Mouse (Mus musculus) limb, embryonic 15.5 days (tissue): ENCODE data around the gene Rtkn2. TPM values are rescaled to one million over a fixed set of nuclear protein-coding genes. Genes with fewer than 3 reads are reported as not detected.

Experiments
- ATAC-seq: fragments of 200-750 bp; cut with Nextera tagmentation; 2 replicates; pipeline ENCODE4 v1.8.0; 2017; ENCODE audit warnings: low read depth, moderate TSS enrichment; ENCODE audit not compliant: insufficient number of reproducible peaks, low FRiP score, low TSS enrichment
- H3K27ac ChIP-seq: fragments of 300-500 bp; sonication (generic); 2 replicates; pipeline ENCODE4 v1.5.1; 2015; ENCODE audit warnings: moderate library complexity, mild to moderate bottlenecking, inconsistent platforms
- H3K27me3 ChIP-seq: fragments of 300-500 bp; sonication (generic); 2 replicates; pipeline ENCODE4 v1.6.1; 2015; ENCODE audit warnings: inconsistent platforms
- H3K36me3 ChIP-seq: fragments of 300-500 bp; sonication (generic); 2 replicates; pipeline ENCODE4 v1.6.1; 2015; ENCODE audit warnings: inconsistent platforms
- H3K4me1 ChIP-seq: fragments of 300-500 bp; sonication (generic); 2 replicates; pipeline ENCODE4 v1.6.1; 2015; ENCODE audit warnings: inconsistent platforms
- H3K4me2 ChIP-seq: fragments of 300-500 bp; sonication (generic); 2 replicates; pipeline ENCODE4 v1.6.1; 2015; ENCODE audit warnings: mild to moderate bottlenecking, inconsistent platforms
- H3K4me3 ChIP-seq: fragments of 300-500 bp; sonication (generic); 2 replicates; pipeline ENCODE4 v1.5.1; 2015; ENCODE audit warnings: mild to moderate bottlenecking, inconsistent platforms
- H3K9ac ChIP-seq: fragments of 300-500 bp; sonication (generic); 2 replicates; pipeline ENCODE4 v1.6.1; 2015; ENCODE audit warnings: inconsistent platforms
- H3K9me3 ChIP-seq: fragments of 300-500 bp; sonication (generic); 2 replicates; pipeline ENCODE4 v1.6.1; 2016; ENCODE audit warnings: inconsistent platforms
- WGBS: fragments of 180-500 bp; shearing (Covaris S2); methylation state at CpG from one replicate; pipeline ENCODE4 v1.1.7; 2015; 5-methylcytosine and 5-hydroxymethylcytosine counted together
- polyA plus RNA-seq: library from polyadenylated mRNA; unstranded; fragments of >200 nt; fragmentation: Nextera tagmentation; extraction: Ambion mirVana; gene quantifications from 2 replicates; pipeline ENCODE4 v1.2.1, GENCODE M21; 2015

Gene Rtkn2
- polyA plus RNA-seq, 1 experiment from 2014 or later, result 6.0 TPM

DNA sequence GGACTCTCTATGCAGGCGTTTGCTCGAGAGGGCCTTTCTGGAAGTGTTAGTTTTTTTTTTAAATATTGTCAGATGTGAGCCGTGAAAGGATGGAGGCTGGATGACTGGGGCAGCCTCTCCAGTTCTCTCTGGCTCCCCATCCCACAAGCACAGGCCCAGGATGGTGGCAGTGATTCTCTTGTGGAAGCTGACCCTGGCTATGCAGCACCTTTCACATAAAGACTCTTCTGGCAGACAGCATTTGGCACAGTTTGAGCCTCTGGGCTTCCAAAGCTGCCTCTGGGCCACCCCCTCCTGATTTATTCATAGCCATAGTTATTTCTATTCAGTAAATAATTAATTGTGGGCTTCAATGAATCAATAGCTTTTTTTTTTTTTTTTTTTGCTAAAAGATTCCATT lies 46.3 kb downstream of the Rtkn2 start:
- ATAC-seq, result no peak
- no peak overlapping the region for H3K4me2 ChIP-seq
- 67% methylated on average over 3 of the region's 3 CpGs for WGBS

DNA sequence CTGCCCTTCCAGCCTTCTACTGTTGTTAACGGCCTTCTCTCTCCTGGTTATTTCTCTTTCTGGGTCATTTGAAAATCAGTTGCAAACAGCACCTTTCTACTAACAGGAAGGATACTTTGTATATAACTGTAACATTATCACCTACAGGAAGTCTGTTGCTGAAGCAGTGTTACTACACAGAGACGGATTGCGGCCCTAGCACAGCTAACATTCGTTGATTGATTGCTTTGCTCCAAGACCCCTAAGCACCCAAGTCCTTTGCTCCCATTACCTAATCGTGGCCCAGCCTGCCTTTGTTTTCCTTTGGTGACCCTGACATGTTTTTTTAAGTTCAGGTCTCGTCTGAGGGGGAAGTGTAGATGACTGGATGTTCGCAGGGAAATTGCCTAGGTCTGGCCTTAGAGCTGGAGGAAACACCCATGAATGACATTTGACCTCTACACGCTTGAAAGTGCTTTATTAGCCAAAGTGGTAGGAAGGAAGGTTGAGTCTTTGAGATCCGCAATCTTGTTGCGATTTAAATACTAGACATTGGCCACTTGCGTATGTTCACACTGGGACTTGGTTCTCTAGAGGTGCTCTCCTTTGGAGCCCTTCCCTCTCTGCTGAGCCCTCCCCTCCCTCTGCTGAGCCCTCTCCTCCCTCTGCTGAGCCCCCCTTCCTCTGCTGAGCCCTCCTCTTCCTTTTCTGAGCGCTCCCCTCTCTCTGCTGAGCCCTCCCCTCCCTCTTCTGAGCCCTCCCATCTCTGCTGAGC lies 49.1 kb downstream of the Rtkn2 start:
- H3K27ac ChIP-seq, result no peak overlapping the region
- WGBS, result 71% methylated on average over 12 of the region's 12 CpGs
- H3K9me3 ChIP-seq, result no peaks in the 10 kb centered on the region

More for the DNA sequence above, 46.3 kb downstream of the Rtkn2 start:
- Histone ChIP-seq H3K27ac (no peak overlapping the region), H3K9me3 (no peaks in the 10 kb centered on the region), H3K4me1 (0 out of 2 replicates have a peak, but pooled peaks cover 4% of the 10 kb centered on the region), H3K27me3 (no peaks in the 10 kb centered on the region), H3K4me3 (no peak overlapping the region), H3K36me3 (no peaks in the 10 kb centered on the region), H3K9ac (no peak overlapping the region)

DNA sequence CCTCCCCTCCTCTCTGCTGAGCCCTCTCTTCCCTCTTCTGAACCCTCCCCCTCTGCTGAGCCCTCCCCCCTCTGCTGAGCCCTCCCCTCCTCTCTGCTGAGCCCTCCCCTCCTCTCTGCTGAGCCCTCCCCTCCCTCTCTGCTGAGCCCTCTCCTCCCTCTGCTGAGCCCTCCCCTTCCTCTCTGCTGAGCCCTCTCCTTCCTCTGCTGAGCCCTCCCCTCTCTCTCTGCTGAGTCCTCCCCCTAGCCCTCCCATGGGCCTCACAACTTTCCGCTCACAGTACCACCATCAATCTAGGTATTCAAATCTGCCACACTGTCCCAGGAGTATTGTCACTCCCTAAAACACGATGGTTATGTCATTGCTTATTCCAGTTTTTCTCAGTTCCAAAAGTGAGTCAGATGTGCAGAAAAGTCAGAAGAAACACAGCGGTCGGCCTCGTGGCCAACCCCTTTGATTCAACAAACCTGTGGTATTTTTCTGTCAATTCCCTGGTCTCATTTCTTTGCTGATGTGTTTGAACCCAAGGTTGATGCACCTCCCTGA lies 49.8 kb downstream of the Rtkn2 start:
- Histone ChIP-seq H3K27ac (no peak overlapping the region), H3K9ac (no peak overlapping the region), H3K36me3 (no peaks in the 10 kb centered on the region), H3K4me2 (no peak overlapping the region), H3K4me1 (0 out of 2 replicates have a peak, but pooled peaks cover under 1% of the 10 kb centered on the region), H3K27me3 (no peaks in the 10 kb centered on the region), H3K9me3 (no peaks in the 10 kb centered on the region), H3K4me3 (no peak overlapping the region)
- no peak for ATAC-seq
- 77% methylated on average over 5 of the region's 5 CpGs for WGBS

More for the DNA sequence above, 49.1 kb downstream of the Rtkn2 start:
- H3K4me1 ChIP-seq, result 0 out of 2 replicates have a peak, but pooled peaks cover 4% of the 10 kb centered on the region
- no peak for ATAC-seq
- no peak overlapping the region for H3K4me3 ChIP-seq
- no peaks in the 10 kb centered on the region for H3K27me3 ChIP-seq
- H3K9ac ChIP-seq, result no peak overlapping the region
- no peak overlapping the region for H3K4me2 ChIP-seq
- H3K36me3 ChIP-seq, result no peaks in the 10 kb centered on the region

GRCm38 (mm10) chr10:68030027-68030426 lies 50.7 kb downstream of the Rtkn2 start:
- H3K27me3 ChIP-seq, result no peaks in the 10 kb centered on the region
- 68% methylated on average over 6 of the region's 6 CpGs for WGBS
- no peaks in the 10 kb centered on the region for H3K9me3 ChIP-seq
- ATAC-seq, result no peak
- H3K4me2 ChIP-seq, result no peak overlapping the region
- H3K27ac ChIP-seq, result no peak overlapping the region
- no peaks in the 10 kb centered on the region for H3K4me1 ChIP-seq
- H3K9ac ChIP-seq, result no peak overlapping the region
- H3K4me3 ChIP-seq, result no peak overlapping the region
- H3K36me3 ChIP-seq, result no peaks in the 10 kb centered on the region

DNA sequence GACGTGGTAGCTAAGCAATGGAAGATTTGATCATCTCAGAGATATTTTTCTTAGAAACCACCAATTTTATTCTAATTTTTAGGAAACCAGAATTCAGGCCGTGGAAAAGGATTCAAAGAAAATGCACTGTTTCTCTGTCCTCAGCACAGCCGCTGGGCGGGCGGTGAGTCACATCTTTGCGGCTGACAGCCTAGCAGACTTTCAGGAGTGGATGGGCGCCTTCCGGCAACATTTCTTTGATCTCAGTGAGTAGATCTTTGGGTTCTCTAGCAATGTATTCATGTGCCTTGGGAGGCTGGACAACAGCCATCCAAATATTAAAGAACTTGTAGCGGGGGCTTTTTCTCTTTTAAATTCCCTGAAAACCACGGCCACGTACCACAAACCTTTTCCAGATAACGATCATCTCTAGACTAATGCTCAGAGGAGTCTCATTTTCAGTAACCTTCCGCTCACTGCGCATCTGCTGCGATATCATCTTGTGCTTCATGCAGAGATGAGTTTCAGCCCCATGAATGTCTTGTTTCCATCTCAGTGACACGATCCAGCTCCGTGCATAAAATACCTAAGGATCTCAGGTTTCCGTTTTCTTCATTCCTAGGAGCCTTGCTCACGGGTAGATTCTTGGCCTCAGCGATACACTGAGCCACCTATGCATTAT lies 56.5 kb downstream of the Rtkn2 start:
- Histone ChIP-seq H3K4me3 (no peak overlapping the region), H3K36me3 (no peaks in the 10 kb centered on the region), H3K9me3 (no peaks in the 10 kb centered on the region), H3K4me2 (no peak overlapping the region), H3K4me1 (no peaks in the 10 kb centered on the region), H3K27ac (no peak overlapping the region), H3K9ac (no peak overlapping the region), H3K27me3 (no peaks in the 10 kb centered on the region)
- no peak for ATAC-seq
- 88% methylated on average over 20 of the region's 20 CpGs for WGBS

DNA sequence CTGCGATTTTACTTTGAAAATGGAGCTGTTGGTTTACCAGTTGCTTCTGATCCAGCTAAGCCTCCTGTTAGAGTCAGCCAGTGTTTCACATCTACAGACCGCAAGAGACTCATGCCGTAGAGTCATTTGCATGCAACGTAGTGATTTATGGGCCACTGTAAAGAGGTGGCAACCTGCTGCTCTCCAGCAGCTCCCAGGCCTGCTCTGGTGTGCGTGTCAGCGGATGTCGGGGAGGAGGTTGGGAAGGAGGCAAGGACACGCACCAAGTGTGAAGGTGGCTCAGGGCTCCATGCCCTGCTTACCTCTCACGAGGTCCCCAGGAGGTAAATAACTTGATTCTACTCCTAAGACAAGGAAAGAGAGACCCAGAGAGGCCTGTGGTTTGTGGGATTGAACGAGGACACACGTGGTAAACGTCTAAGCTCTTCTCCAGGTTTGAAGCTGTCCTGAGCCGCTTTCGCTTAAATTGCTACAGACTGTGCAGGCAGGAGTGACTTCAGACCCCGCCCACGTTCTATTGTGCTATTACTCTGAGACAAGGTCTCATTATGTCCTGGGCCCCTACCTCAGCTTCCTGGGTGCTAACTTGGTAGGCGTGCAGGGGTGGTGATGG lies 57.1 kb downstream of the Rtkn2 start:
- no peaks in the 10 kb centered on the region for H3K27me3 ChIP-seq
- no peaks in the 10 kb centered on the region for H3K9me3 ChIP-seq
- no peak overlapping the region for H3K9ac ChIP-seq
- no peak for ATAC-seq
- no peak overlapping the region for H3K4me3 ChIP-seq
- no peaks in the 10 kb centered on the region for H3K4me1 ChIP-seq
- H3K4me2 ChIP-seq, result no peak overlapping the region
- 72% methylated on average over 17 of the region's 17 CpGs for WGBS
- H3K27ac ChIP-seq, result no peak overlapping the region
- no peaks in the 10 kb centered on the region for H3K36me3 ChIP-seq

DNA sequence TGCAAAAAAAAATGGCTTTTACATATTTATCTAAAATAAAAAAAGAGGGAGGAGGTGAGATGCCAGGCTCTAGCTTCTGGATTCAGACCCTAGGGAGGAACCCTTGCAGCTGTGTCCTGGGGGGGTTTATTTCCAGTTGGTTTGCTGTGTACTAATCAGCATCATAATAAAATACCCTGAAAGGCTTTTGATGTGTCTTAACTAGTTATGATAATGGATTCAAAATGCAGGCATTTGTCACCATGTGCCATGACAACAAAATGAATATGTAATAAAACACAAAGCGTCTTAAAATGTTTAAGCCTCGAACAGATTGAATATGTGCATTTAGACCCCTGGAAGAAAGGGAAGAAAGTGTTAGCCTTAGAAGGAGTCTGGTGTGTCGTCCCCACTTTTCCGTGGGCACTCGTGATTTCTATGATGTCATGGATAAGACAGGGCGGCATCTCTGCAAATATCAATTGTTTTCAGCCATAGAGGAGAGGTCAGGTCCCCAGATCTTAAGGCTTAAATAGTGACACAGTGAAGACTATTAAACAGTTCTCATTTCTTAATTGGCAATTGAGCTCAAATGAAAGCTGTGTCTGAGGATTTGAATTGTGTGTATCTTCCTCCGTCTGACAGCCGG lies 59.7 kb downstream of the Rtkn2 start:
- H3K4me2 ChIP-seq, result no peak overlapping the region
- H3K36me3 ChIP-seq, result no peaks in the 10 kb centered on the region
- no peaks in the 10 kb centered on the region for H3K27me3 ChIP-seq
- 76% methylated on average over 8 of the region's 8 CpGs for WGBS
- H3K9ac ChIP-seq, result no peak overlapping the region
- no peak overlapping the region for H3K27ac ChIP-seq
- ATAC-seq, result no peak
- H3K4me3 ChIP-seq, result no peak overlapping the region
- H3K9me3 ChIP-seq, result no peaks in the 10 kb centered on the region
- no peaks in the 10 kb centered on the region for H3K4me1 ChIP-seq

DNA sequence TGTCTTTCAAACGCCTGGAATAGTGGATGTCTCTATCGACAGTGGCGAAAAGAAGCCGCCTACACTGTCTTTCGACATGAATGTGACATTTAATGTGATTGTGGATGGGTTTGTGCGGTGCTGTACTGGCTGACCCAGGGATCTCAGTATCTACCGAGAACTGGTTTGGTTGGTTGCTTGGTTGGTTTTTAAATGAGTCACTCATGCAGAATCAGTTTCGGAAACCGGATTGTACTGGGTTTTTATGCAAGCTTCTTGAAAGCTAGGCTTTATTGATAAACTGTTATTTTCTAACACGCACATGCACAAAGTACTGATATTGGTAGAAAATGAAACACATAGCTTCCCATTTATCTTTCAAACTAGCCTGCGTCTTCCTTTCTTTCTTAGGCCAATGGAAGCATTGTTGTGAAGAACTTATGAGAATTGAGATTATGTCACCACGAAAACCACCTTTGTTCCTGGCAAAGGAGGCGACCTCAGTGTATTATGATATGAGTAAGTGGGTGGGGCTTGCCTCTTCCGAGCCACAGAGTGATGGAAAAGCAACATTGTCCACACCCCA lies 60.4 kb downstream of the Rtkn2 start:
- H3K4me2 ChIP-seq, result no peak overlapping the region
- 77% methylated on average over 14 of the region's 14 CpGs for WGBS
- no peaks in the 10 kb centered on the region for H3K36me3 ChIP-seq
- ATAC-seq, result no peak
- no peaks in the 10 kb centered on the region for H3K9me3 ChIP-seq
- no peak overlapping the region for H3K9ac ChIP-seq
- no peaks in the 10 kb centered on the region for H3K4me1 ChIP-seq
- H3K27me3 ChIP-seq, result no peaks in the 10 kb centered on the region
- H3K27ac ChIP-seq, result no peak overlapping the region
- H3K4me3 ChIP-seq, result no peak overlapping the region

GRCm38 (mm10) chr10:68040394-68040793 lies 61.0 kb downstream of the Rtkn2 start:
- Histone ChIP-seq H3K4me1 (no peaks in the 10 kb centered on the region), H3K4me2 (no peak overlapping the region), H3K27ac (no peak overlapping the region), H3K27me3 (no peaks in the 10 kb centered on the region), H3K4me3 (no peak overlapping the region), H3K36me3 (no peaks in the 10 kb centered on the region), H3K9ac (no peak overlapping the region), H3K9me3 (no peaks in the 10 kb centered on the region)
- no peak for ATAC-seq
- WGBS, result 66% methylated on average over 6 of the region's 6 CpGs

DNA sequence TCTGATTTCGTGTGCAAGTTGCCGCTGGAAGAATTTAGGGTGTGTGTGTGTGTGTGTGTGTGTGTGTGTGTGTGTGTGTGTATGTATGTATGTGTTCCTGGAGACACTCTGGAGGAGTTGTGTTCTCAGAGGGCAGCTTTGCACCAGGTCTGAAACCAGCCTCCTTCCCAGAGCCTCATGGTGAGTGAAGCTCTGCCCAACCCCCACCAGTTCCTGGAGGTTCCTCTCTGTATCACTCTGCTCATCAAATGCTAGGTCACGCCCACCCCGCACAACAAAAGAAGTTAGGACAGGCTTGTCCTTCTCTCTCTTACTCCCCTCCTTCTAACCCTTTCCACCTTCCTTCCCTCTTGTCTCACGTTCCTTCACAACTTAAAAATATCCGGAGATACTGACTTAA lies 64.6 kb downstream of the Rtkn2 start:
- Histone ChIP-seq H3K4me1 (no peaks in the 10 kb centered on the region), H3K4me2 (no peak overlapping the region), H3K9me3 (no peaks in the 10 kb centered on the region), H3K4me3 (no peak overlapping the region), H3K36me3 (no peaks in the 10 kb centered on the region; the same call in 1 of the 2 replicates), H3K9ac (no peak overlapping the region), H3K27me3 (no peaks in the 10 kb centered on the region), H3K27ac (no peak overlapping the region)
- no peak for ATAC-seq
- 46% methylated on average over 6 of the region's 6 CpGs for WGBS

GRCm38 (mm10) chr10:68044864-68045263 lies 65.5 kb downstream of the Rtkn2 start:
- no peak for ATAC-seq
- Histone ChIP-seq H3K9me3 (no peaks in the 10 kb centered on the region), H3K36me3 (no peaks in the 10 kb centered on the region; the same call in 1 of the 2 replicates), H3K4me2 (no peak overlapping the region), H3K4me1 (no peaks in the 10 kb centered on the region), H3K4me3 (no peak overlapping the region), H3K27me3 (no peaks in the 10 kb centered on the region), H3K9ac (no peak overlapping the region), H3K27ac (no peak overlapping the region)
- 84% methylated on average over 8 of the region's 8 CpGs for WGBS
